Mouse (Mus musculus): ENCODE data around the gene Rnf113a2. TPM values are rescaled to one million over a fixed set of nuclear protein-coding genes. Genes with fewer than 3 reads are reported as not detected.

Gene Rnf113a2
- polyA plus RNA-seq, 1 experiment: 14.8 TPM

DNA sequence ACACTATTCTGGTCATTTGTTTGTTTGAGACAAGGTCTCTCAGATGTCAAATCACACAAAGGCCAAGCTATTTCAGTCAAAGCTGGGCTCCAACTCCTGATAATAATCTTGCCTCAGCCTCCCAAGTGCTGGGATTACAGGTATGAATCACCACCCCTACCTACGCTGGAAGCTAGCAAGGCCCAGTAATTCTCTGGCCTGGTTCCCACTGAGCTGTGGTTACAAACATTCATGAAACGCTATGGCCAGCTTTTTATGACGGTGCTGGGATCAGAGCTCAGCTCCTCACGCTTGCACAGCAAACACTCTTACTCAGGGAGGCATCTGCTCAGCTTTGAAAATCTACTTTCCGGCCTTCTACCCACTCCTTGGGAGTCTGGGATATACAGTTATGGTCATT lies 23.1 kb upstream of the Rnf113a2 start:
- Histone ChIP-seq H3K27ac (ENCODE audit: insufficient read depth, low read length) (no peak overlapping the region), H3K4me1 (ENCODE audit: control insufficient read depth, insufficient read depth, low read length) (no peaks in the 10 kb centered on the region), H3K4me3 (ENCODE audit: insufficient read depth, low read length) (no peak overlapping the region)
- TF ChIP-seq CTCF (IDR thresholded peaks at IDR 0.05; ENCODE audit: borderline replicate concordance, insufficient read depth, low read length) (no peak), POLR2A (IDR thresholded peaks at IDR 0.05; ENCODE audit: low read depth, low read length) (no peak)

DNA sequence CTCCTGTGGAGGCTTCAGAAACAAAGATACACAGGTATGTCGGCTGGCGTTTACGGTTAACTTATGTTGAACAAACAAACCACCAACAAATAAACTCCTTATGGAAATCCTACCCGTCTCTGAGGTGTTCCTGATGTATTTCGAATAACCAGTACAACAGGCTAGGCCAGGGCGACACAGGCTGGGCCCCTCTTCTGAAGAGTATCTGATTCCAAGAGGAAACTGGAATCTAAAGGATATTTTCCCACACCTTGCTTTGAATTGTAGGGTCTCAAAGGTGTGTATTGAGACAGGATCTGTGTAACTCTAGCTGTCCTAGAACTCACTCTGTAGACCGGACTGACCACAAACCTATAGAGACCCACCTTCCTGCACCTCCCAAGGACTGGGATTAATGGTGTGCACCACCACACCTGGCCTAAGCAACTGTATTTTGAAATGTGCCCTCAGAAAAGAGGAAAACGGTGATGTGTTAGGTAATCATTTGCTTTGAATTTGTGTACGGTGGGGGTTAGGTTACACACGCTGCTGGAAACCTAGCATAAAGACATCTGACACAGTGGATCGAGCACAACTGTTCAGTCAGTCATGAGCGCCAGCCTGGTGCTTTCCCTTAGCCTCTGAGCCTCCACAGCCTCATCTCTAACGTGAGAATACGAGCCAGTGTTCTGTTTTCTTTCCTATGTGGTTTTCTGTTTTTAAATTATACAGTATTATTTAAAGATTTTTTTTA lies 19.9 kb upstream of the Rnf113a2 start:
- H3K27ac ChIP-seq (ENCODE audit: insufficient read depth, low read length): no peak overlapping the region

DNA sequence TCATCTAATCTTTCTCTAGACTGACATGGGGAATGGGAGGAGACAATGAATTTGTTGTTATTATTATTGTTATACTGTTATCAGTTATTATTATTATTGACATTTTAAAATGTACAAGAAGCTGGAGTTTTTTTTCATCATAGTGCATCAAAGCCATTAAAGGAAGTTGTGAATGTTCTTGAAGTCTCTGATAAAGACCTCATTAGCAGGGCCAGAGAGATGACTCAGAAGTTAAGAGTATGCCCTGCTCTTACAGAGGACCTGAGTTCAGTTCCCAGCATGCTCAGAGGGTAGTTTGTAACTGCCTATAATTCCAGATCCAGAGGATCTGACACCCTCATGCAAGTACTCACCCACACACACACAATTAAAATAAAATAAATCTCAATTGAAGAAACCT lies 19.3 kb upstream of the Rnf113a2 start:
- Histone ChIP-seq H3K4me1 (ENCODE audit: control insufficient read depth, insufficient read depth, low read length) (peaks cover 4% of the 10 kb centered on the region; the same call in 1 of the 2 replicates), H3K27ac (ENCODE audit: insufficient read depth, low read length) (no peak overlapping the region), H3K4me3 (ENCODE audit: insufficient read depth, low read length) (no peak overlapping the region)
- no peak for TF ChIP-seq POLR2A (IDR thresholded peaks at IDR 0.05; ENCODE audit: low read depth, low read length)
- no peak for TF ChIP-seq CTCF (IDR thresholded peaks at IDR 0.05; ENCODE audit: borderline replicate concordance, insufficient read depth, low read length)

More for the DNA sequence above, 19.9 kb upstream of the Rnf113a2 start:
- TF ChIP-seq POLR2A (IDR thresholded peaks at IDR 0.05; ENCODE audit: low read depth, low read length): no peak
- no peak for TF ChIP-seq CTCF (IDR thresholded peaks at IDR 0.05; ENCODE audit: borderline replicate concordance, insufficient read depth, low read length)
- Histone ChIP-seq H3K4me1 (ENCODE audit: control insufficient read depth, insufficient read depth, low read length) (peaks cover 4% of the 10 kb centered on the region; the same call in 1 of the 2 replicates), H3K4me3 (ENCODE audit: insufficient read depth, low read length) (no peak overlapping the region)

DNA sequence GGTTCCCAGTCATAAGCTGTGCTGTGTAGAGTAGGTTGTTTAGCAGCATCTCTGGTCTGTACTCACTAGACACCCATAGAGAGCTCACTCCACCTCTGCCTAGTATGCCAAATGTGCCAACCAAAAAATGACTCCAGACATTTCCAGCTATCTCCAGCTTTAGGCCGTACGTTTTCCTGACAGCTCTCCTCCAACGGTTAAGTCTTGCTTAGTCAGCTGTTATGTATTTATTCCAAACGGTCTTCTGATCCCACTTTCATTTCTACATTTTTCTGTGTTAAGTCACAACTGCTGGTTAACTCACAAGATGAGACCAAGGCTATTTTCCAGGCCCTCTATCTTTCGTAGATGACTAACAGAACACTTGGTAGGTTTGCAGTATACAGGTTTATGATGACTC lies 18.4 kb upstream of the Rnf113a2 start:
- Histone ChIP-seq H3K27ac (ENCODE audit: insufficient read depth, low read length) (no peak overlapping the region; the same call in 1 of the 2 replicates), H3K4me1 (ENCODE audit: control insufficient read depth, insufficient read depth, low read length) (peaks cover 4% of the 10 kb centered on the region; the same call in 1 of the 2 replicates), H3K4me3 (ENCODE audit: insufficient read depth, low read length) (no peak overlapping the region)
- TF ChIP-seq CTCF (IDR thresholded peaks at IDR 0.05; ENCODE audit: borderline replicate concordance, insufficient read depth, low read length) (no peak), POLR2A (IDR thresholded peaks at IDR 0.05; ENCODE audit: low read depth, low read length) (no peak)

DNA sequence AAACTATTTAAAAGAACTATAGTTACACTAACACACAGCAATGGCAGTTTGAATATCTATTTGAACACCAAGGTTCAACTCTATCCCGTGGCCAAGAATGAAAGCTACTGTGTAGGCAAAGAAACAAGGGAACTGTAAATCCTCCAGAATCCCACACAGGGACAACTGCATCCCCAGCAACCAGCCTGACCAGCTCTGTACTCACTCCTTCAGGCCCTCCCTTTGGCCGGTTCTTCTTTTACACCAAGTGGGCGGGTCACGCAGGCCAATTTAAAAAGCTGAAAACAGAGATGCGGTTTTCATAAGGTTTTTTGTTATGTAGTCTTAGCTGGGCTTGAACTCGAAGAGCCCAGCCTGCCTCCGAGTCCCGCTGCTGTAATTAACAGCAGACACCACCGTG lies 17.9 kb upstream of the Rnf113a2 start:
- H3K27ac ChIP-seq (ENCODE audit: insufficient read depth, low read length): peak overlapping the region; percentile 44
- TF ChIP-seq CTCF (IDR thresholded peaks at IDR 0.05; ENCODE audit: borderline replicate concordance, insufficient read depth, low read length) (no peak), POLR2A (IDR thresholded peaks at IDR 0.05; ENCODE audit: low read depth, low read length) (no peak)

DNA sequence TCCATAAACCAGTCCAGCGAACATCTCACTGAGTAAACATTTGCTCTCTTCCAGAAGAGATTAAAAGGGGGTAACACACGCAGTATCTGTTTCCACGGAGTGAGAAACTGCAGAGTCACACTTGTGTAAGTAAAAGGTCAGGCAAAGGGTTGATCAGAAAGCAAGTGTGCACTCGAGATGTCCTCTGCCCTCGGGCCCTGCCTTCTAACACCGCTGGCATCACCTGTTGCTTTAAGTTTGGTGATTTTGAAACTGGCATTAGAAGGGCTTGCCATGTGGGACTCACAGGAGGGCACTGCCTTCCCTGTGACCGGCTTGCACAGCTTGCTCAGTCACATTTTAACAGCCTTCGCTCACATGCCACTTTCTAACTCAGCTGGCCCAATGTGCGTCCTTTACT lies 17.3 kb upstream of the Rnf113a2 start:
- Histone ChIP-seq H3K4me1 (ENCODE audit: control insufficient read depth, insufficient read depth, low read length) (peaks cover 4% of the 10 kb centered on the region; the same call in 1 of the 2 replicates), H3K4me3 (ENCODE audit: insufficient read depth, low read length) (no peak overlapping the region), H3K27ac (ENCODE audit: insufficient read depth, low read length) (no peak overlapping the region)
- TF ChIP-seq POLR2A (IDR thresholded peaks at IDR 0.05; ENCODE audit: low read depth, low read length) (no peak), CTCF (IDR thresholded peaks at IDR 0.05; ENCODE audit: borderline replicate concordance, insufficient read depth, low read length) (no peak)

More for the DNA sequence above, 17.9 kb upstream of the Rnf113a2 start:
- Histone ChIP-seq H3K4me3 (ENCODE audit: insufficient read depth, low read length) (no peak overlapping the region), H3K4me1 (ENCODE audit: control insufficient read depth, insufficient read depth, low read length) (peaks cover 4% of the 10 kb centered on the region; the same call in 1 of the 2 replicates)

DNA sequence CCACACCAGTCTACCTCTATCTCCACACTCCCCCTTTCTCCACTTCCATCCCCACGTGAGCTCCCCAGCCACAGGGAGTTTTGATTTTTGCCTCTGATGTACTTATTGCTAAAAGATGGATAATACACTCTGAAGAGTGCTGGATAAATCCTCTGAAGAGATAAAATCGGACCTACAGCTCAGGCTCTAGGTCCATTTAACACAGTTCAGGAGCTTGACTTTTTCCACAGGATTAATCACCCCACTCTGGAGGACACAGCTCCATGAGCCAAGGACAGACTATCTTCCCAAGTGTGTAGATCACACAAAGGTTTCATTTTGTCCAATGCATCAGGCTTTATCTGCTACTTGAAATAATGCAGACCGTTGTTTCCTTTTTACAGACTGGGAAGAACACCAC lies 16.9 kb upstream of the Rnf113a2 start:
- peaks cover 4% of the 10 kb centered on the region; the same call in 1 of the 2 replicates for H3K4me1 ChIP-seq (ENCODE audit: control insufficient read depth, insufficient read depth, low read length)
- TF ChIP-seq POLR2A (IDR thresholded peaks at IDR 0.05; ENCODE audit: low read depth, low read length) (no peak), CTCF (IDR thresholded peaks at IDR 0.05; ENCODE audit: borderline replicate concordance, insufficient read depth, low read length) (no peak)
- no peak overlapping the region for H3K27ac ChIP-seq (ENCODE audit: insufficient read depth, low read length)
- no peak overlapping the region for H3K4me3 ChIP-seq (ENCODE audit: insufficient read depth, low read length)

DNA sequence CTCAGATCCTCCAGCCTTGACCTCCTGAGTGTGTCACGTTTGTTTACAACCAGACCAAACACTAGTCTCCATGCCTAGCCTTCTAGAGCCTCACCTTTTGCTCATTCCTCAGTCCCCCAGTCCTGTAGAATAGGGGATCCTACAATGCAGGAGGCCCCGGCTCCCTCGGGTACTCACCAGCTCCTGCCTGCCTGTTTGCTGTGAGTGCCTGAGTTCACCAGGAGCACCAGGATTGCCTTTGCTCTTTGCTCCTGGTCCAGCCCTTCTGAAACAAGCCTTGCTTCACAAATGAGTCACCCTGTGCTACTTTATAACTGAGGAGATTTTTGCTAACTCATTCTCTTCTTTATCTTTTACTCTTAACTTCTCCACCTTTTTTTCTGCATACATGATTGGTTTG lies 16.3 kb upstream of the Rnf113a2 start:
- Histone ChIP-seq H3K27ac (ENCODE audit: insufficient read depth, low read length) (no peak overlapping the region), H3K4me1 (ENCODE audit: control insufficient read depth, insufficient read depth, low read length) (peaks cover 4% of the 10 kb centered on the region; the same call in 1 of the 2 replicates), H3K4me3 (ENCODE audit: insufficient read depth, low read length) (no peak overlapping the region)
- TF ChIP-seq POLR2A (IDR thresholded peaks at IDR 0.05; ENCODE audit: low read depth, low read length) (no peak), CTCF (IDR thresholded peaks at IDR 0.05; ENCODE audit: borderline replicate concordance, insufficient read depth, low read length) (no peak)

DNA sequence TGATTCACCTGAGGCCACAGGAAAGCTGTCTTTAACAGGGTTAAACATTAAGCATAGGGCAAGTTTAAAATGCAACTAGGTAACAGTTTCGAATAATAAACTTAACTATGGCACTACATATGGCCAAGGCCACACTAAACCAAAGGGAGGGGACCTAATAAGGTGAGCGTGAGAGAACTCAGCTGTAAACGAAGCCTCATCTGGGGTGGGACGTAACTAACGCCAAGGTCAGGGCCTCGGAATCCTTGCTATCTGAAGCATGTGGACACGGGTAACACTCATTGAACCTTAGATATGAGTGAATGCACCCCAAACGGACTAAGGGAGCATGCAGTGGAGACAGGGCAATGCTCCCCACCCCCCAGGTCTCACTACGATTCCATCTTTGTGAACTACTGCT lies 14.1 kb upstream of the Rnf113a2 start:
- Histone ChIP-seq H3K27ac (ENCODE audit: insufficient read depth, low read length) (no peak overlapping the region), H3K4me1 (ENCODE audit: control insufficient read depth, insufficient read depth, low read length) (peaks cover 4% of the 10 kb centered on the region; the same call in 1 of the 2 replicates), H3K4me3 (ENCODE audit: insufficient read depth, low read length) (no peak overlapping the region)
- TF ChIP-seq POLR2A (IDR thresholded peaks at IDR 0.05; ENCODE audit: low read depth, low read length) (no peak), CTCF (IDR thresholded peaks at IDR 0.05; ENCODE audit: borderline replicate concordance, insufficient read depth, low read length) (no peak)

DNA sequence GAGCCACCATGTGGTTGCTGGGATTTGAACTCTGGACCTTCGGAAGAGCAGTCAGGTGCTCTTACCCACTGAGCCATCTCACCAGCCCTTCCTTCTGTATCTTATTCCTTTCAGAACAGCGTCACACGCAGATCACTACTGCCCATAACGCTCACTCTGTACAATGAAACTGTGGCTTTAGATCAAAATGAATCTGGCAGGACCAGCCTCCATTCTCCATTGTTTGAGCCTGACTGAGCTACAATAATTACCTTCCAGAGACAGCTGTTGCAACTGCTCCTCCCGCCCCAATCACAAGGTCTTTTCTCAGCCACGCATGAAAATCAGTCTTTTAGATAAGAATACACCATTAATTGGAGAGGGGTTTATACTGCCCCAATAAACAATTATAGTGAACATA lies 12.5 kb upstream of the Rnf113a2 start:
- H3K4me1 ChIP-seq (ENCODE audit: control insufficient read depth, insufficient read depth, low read length): peaks cover 4% of the 10 kb centered on the region
- H3K4me3 ChIP-seq (ENCODE audit: insufficient read depth, low read length): no peak overlapping the region
- TF ChIP-seq CTCF (IDR thresholded peaks at IDR 0.05; ENCODE audit: borderline replicate concordance, insufficient read depth, low read length): no peak
- TF ChIP-seq POLR2A (IDR thresholded peaks at IDR 0.05; ENCODE audit: low read depth, low read length): no peak
- no peak overlapping the region for H3K27ac ChIP-seq (ENCODE audit: insufficient read depth, low read length)

All from embryonic fibroblast, embryonic 13.5 days (primary cell).